Mouse (Mus musculus) kidney, adult 2 months (tissue): ENCODE data around the gene Fyb2. TPM values are rescaled to one million over a fixed set of nuclear protein-coding genes. Genes with fewer than 3 reads are reported as not detected.
"Not testable (repeated sequence)": the region's sequence is repeated elsewhere in the genome, so short reads cannot be mapped to it uniquely, and the experiment has no call there.

ENCODE experiments used
- DNase-seq: peaks from one replicate; pipeline ENCODE4 v3.0.0; 2021
- H3K27ac ChIP-seq: fragments of 200-500 bp; 2 replicates; pipeline ENCODE4 v1.5.1; 2012; ENCODE audit warnings: low read depth, low read length, control low read depth, inconsistent platforms; ENCODE audit not compliant: insufficient read depth
- H3K27me3 ChIP-seq: fragments of 200-500 bp; replicated peaks from 2 replicates; pipeline ENCODE4 v1.6.1; 2012; ENCODE audit warnings: mild to moderate bottlenecking, moderate library complexity, low read length, inconsistent platforms; ENCODE audit not compliant: control insufficient read depth, insufficient read depth
- H3K36me3 ChIP-seq: fragments of 200-500 bp; 2 replicates; pipeline ENCODE4 v1.6.1; 2012; ENCODE audit warnings: mild to moderate bottlenecking, moderate library complexity, low read length, inconsistent platforms; ENCODE audit not compliant: control insufficient read depth, insufficient read depth
- H3K4me1 ChIP-seq: fragments of 200-500 bp; 2 replicates; pipeline ENCODE4 v1.6.1; 2011; ENCODE audit warnings: low read length; ENCODE audit not compliant: control insufficient read depth, insufficient read depth
- H3K4me3 ChIP-seq: fragments of 200-500 bp; 2 replicates; pipeline ENCODE4 v1.5.1; 2011; ENCODE audit warnings: mild to moderate bottlenecking, low read depth, low read length, control low read depth; ENCODE audit not compliant: insufficient read depth
- CTCF ChIP-seq: fragments of 200-500 bp; conservative IDR thresholded peaks from 2 replicates; pipeline ENCODE4 v1.5.1; 2011; ENCODE audit warnings: low read depth, mild to moderate bottlenecking, control low read depth, low read length, moderate library complexity, mixed read lengths; ENCODE audit not compliant: insufficient read depth, insufficient read length
- POLR2A ChIP-seq: fragments of 200-500 bp; IDR thresholded peaks from one replicate; pipeline ENCODE4 v1.6.1; 2011; ENCODE audit warnings: low read depth, low read length, control low read depth
- WGBS: fragments of 180-500 bp; shearing (Covaris S2); methylation state at CpG from one replicate; pipeline ENCODE4 v1.1.7; 2018; 5-methylcytosine and 5-hydroxymethylcytosine counted together
- polyA plus RNA-seq: library from polyadenylated mRNA; depleted of rRNA; stranded (reverse); fragments of >200 nt; gene quantifications from 2 replicates; pipeline ENCODE4 v1.2.3, GENCODE M21; 2012

Gene Fyb2
- polyA plus RNA-seq, 1 experiment, result 0.48 TPM

GRCm38 (mm10) chr4:104990686-104991085 lies 77.4 kb downstream of the Fyb2 start:
- peaks cover 19% of the 10 kb centered on the region; the same call in 1 of the 2 replicates for H3K4me1 ChIP-seq
- no peak for DNase-seq
- no peak for TF ChIP-seq POLR2A
- no peak for TF ChIP-seq CTCF

GRCm38 (mm10) chr4:104992271-104992670 lies 79.0 kb downstream of the Fyb2 start:
- Histone ChIP-seq H3K4me3 (no peak overlapping the region), H3K36me3 (no peaks in the 10 kb centered on the region), H3K27me3 (no peaks in the 10 kb centered on the region), H3K27ac (0 out of 2 replicates have a peak overlapping the region, but pooled peaks have one; percentile 20), H3K4me1 (peaks cover 8% of the 10 kb centered on the region; the same call in 1 of the 2 replicates)
- no peak for TF ChIP-seq CTCF
- DNase-seq, result no peak
- 79% methylated on average over 3 of the region's 3 CpGs for WGBS

More at GRCm38 (mm10) chr4:104990686-104991085, 77.4 kb downstream of the Fyb2 start:
- WGBS, result 73% methylated on average over 3 of the region's 3 CpGs
- Histone ChIP-seq H3K4me3 (no peak overlapping the region), H3K36me3 (no peaks in the 10 kb centered on the region), H3K27me3 (no peaks in the 10 kb centered on the region), H3K27ac (no peak overlapping the region)

- H3K27ac ChIP-seq, result no peak overlapping the region
- H3K27me3 ChIP-seq, result no peaks in the 10 kb centered on the region
- no peak overlapping the region for H3K4me3 ChIP-seq
- H3K36me3 ChIP-seq, result no peaks in the 10 kb centered on the region
- no peak for DNase-seq
- TF ChIP-seq CTCF (no peak), POLR2A (no peak)
- WGBS, result 81% methylated on average over 10 of the region's 10 CpGs
- H3K4me1 ChIP-seq, result peaks cover 7% of the 10 kb centered on the region; the same call in 1 of the 2 replicates
Observed at GRCm38 (mm10) chr4:104993140-104993874, 80.1 kb downstream of the Fyb2 start.

- no peak overlapping the region for H3K27ac ChIP-seq
- no peaks in the 10 kb centered on the region for H3K27me3 ChIP-seq
- H3K4me3 ChIP-seq, result no peak overlapping the region
- no peaks in the 10 kb centered on the region for H3K36me3 ChIP-seq
- TF ChIP-seq POLR2A (no peak), CTCF (no peak)
- 41% methylated on average over 5 of the region's 5 CpGs for WGBS
- H3K4me1 ChIP-seq, result no peaks in the 10 kb centered on the region
- DNase-seq, result peak; percentile 51
Observed at GRCm38 (mm10) chr4:104999702-105000101, 86.4 kb downstream of the Fyb2 start.

- no peak overlapping the region for H3K4me3 ChIP-seq
- H3K27ac ChIP-seq, result no peak overlapping the region
- DNase-seq, result no peak
- no peaks in the 10 kb centered on the region for H3K27me3 ChIP-seq
- no peak for TF ChIP-seq POLR2A
- TF ChIP-seq CTCF, result no peak
- no peaks in the 10 kb centered on the region for H3K36me3 ChIP-seq
- 64% methylated on average over 1 of the region's 1 CpGs for WGBS
- no peaks in the 10 kb centered on the region for H3K4me1 ChIP-seq
Observed at GRCm38 (mm10) chr4:105001736-105002135, 88.5 kb downstream of the Fyb2 start.

- H3K4me1 ChIP-seq, result no peaks in the 10 kb centered on the region
- no peaks in the 10 kb centered on the region for H3K36me3 ChIP-seq
- no peaks in the 10 kb centered on the region for H3K27me3 ChIP-seq
- TF ChIP-seq POLR2A (no peak), CTCF (no peak)
- no peak overlapping the region for H3K27ac ChIP-seq
- H3K4me3 ChIP-seq, result no peak overlapping the region
- no peak for DNase-seq
- WGBS, result 84% methylated on average over 8 of the region's 8 CpGs
Observed at GRCm38 (mm10) chr4:105004135-105004534, 90.9 kb downstream of the Fyb2 start.

GRCm38 (mm10) chr4:105004649-105005048 lies 91.4 kb downstream of the Fyb2 start:
- H3K27me3 ChIP-seq, H3K4me1 ChIP-seq, H3K4me3 ChIP-seq, H3K36me3 ChIP-seq, H3K27ac ChIP-seq: not testable (repeated sequence)
- peak; percentile 62 for TF ChIP-seq CTCF
- DNase-seq, result peak; percentile 10
- 88% methylated on average over 12 of the region's 12 CpGs for WGBS
